Mouse (Mus musculus) layer of hippocampus, adult 18-20 months (tissue): ENCODE data around the gene Cyp2c70. TPM values are rescaled to one million over a fixed set of nuclear protein-coding genes. Genes with fewer than 3 reads are reported as not detected.
"Not testable (repeated sequence)": the region's sequence is repeated elsewhere in the genome, so short reads cannot be mapped to it uniquely, and the experiment has no call there.

Experiments used
- DNase-seq, 2 experiments: peaks; one replicate each; pipeline ENCODE4 v3.0.0; 2022; ENCODE audit warnings: low spot score in 2 of 2
- long read RNA-seq: library from polyadenylated mRNA; stranded (forward); transcript quantifications from one replicate; pipeline ENCODE4 v2.0.0, GENCODE M21; 2021
- total RNA-seq, 2 experiments: library from RNA; stranded (reverse); gene quantifications; 2 replicates each; pipeline ENCODE4 v1.2.3; 2021

Gene Cyp2c70
- 1 to 10 TPM; 1.6 to 2.2 TPM for total RNA-seq
- long read RNA-seq, result 0 reads

DNA sequence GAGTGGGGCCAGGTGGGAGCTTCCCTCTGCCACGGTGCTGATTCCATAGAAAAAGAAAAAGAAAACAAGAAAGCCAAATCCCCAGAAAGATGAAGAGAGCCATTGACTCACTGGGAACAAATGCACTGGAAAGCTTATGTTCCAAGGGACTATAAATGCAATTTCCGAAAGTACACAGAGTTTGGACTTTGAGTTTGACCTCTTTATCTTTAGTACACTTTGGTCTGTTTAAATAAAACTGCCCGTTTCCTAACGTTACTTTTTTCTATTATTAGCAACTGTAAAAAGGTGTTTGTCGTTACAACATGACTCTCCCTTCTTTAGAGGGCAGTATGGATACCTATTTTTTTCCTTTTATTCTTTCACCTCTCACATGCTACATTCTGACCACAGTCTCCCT is at the start of gene Cyp2c70:
Cyp2c70 (minus strand) TSS at position 174 of the 400 bp plus-strand sequence.
- no peak for DNase-seq

DNA sequence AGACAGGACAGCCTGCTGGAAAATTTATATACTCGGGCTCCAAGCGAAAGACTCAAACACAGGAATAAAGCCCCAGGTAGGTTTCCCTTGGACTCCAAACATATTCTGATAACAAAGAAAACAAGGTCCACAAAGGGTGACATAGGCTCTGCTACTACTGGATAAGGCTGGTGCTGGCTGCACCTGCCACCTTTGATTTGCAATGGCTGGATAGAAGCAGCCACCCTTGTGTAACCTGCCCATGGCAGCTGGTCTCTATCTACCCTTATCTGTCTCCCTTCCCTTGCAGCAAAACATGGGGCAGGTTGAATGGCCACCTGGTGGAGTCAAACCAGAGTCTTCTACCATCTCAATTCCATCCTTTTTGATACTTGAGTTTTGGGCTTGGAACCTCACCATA is 45.4 kb upstream of the Cyp2c70 start:
- DNase-seq, result no peak

DNA sequence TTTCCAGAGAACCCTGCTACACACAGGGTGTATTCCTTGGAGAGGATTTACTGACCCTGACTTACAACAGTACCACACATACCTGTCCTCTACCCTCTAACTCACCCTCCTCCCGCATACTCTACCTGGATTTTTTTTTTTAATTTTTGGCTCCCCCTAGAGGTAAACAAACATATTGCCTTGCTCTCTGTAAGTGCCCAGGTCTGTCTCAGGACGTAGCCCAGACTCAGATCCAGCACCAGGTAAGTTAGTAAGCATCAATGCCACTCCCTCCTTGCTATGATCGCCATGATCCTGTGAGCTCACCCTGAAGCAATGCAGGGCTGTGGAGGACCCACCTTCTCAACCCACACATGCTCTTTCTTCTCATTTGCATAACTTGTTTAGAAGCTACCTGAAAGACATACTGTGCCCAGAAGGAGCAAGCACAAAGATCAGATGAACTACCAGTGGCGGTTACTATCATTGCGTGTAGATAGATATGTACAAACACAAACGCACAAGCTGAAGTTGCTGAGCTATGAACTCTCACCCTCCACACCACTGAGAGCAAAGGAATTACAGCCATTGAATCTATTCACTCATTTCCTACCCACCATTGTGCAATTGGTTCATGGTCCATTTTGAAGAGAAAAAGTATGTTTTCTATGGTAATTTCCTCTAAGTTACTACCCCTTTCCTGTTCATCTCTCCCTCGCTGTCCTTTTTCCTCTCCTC is 44.9 kb upstream of the Cyp2c70 start:
- DNase-seq, result no peak

DNA sequence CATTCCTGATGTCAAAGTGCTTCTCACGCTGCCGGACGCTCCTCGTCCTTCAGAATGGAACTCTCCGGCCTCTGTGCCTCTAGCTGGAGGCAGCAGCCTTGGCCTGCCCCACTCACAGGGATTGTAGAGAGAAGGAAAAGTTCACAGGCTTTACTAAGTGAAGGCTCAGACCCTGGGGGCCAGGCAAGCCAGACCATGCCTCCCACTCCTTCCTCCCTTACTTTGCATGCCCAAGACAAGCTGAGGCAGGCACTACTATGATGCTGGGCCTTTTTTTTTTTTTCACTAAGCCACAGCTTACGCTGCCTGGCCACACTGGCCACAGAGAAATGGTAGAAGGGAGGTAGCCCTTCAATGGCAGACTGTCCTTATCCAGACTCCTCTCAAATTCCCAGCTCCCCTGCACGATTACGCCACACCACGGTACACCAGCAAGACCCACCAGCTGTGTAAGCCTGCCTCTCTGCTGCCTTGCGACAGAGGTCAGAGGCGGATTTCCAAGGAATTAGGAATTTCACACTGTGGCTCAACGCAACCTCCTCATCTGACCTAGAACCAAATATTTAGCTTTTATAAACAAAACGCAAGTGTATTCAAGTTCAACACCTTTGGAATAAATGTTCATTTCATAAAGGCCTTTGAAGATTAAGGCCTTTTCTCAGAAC is 44.1 kb upstream of the Cyp2c70 start:
- DNase-seq, result no peak

DNA sequence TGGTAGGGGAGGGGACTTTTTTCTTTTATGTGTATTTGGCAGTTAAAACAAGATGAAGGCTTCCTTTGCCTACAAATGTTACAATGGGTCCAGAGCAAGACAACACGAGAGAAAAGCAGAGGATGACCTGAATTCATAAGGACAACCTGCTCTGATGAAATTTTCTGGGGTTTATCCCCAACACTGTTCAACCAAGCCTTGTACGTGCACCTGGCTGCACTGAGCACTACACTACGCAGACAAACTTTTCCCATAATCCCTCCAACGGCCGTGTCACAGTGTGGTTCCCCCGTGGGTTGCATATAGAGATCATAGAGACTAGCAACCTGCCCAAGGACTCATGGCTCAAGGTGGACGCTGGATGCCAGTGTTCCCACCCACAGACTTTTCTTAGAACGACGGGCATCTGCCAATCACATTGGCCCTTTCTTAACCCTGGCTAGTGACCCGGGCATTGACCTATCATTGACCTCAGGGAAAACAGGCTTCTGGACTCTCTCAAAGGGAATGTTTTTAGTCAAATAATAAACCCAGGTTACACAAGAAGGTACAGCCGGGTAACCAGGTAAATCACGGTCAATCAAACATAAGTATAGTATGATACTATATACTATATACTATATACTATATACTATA is 39.5 kb upstream of the Cyp2c70 start:
- DNase-seq, result no peak

DNA sequence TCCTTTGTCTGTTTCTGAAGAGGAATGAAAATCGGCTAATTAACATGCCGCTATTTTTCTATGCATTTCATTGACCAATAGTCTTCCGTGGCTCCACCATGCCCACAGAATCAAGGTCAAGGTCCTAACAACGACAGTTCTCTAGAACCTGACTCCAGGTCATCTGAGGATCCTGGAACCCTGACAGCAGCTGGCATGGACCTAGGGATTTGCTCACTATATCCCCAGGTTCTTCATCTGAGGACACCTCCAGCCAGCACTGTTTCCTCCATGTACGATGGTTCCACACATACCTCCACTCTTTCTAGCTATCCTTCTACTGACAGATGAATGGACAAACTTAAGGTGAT is 38.6 kb upstream of the Cyp2c70 start:
- no peak for DNase-seq

DNA sequence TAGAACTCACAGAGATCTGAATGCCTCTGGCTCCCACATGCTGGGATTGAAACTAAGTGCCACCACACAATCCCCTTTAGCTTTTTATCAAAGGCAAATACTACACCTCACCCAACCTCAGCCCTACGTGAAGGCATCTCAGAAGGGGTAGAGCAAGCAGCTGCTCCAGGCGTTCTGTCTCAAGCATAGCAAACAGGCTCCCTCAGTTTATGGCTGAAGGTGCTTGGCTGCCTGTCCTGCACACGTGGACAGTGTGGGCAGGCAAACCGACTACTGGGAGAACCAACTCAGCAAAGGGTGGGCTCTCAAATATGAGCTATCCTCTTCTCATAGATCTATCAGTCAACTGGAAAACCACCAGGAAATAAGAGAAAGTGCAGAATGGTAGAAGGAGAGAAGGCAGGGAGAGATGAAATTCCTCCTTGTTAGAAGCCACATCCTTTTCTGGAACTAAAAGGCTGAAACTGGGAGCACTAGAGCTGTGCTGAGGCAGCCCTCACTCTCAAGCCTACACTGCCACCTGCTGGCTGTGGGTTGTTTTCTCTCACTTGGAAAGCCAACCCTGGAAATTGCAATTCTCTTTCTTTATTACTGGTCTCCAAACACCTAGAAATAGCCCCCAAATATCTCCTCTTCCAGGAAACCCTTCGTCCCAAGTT is 38.1 kb upstream of the Cyp2c70 start:
- DNase-seq, result peak; percentile 61 to 83

DNA sequence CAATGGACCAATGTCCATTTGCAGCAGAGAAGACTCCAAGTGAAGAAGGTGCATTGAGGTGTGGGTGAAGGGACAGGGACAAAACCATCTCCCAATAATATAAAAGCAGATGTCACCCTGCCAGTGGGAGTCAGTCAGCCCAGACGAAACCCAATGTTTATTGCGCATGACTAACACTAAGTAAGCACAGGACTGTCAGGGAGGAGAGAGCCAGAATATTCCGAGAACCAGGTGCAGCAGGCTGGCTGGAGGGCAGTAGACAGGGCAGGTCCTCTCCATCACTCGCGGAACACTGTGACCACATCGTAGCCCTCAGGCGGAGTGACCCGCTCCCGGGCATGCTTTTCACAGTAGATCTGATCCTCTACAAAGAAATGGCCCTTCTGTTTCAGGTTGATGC is 35.2 kb upstream of the Cyp2c70 start:
- not testable (repeated sequence) for DNase-seq

DNA sequence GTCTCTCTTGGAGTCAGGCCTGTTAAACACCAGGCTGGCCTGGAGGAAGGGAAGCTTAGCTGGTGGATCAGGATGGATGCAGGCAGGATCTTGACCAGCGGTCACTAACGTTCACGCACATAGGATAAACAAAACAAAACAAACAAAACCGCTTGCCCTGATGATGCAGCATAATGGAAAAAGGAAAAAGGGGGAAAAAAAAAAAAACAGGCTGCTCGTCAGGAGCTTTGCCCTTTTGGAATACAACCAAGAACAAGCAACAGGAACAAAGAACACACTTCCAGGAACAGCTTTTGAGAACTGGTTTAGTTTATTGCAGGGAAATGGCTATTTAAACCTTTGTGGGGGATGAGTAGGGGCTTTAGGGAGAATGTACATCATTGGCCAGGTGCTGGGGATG is 33.7 kb upstream of the Cyp2c70 start:
- DNase-seq, result no peak

DNA sequence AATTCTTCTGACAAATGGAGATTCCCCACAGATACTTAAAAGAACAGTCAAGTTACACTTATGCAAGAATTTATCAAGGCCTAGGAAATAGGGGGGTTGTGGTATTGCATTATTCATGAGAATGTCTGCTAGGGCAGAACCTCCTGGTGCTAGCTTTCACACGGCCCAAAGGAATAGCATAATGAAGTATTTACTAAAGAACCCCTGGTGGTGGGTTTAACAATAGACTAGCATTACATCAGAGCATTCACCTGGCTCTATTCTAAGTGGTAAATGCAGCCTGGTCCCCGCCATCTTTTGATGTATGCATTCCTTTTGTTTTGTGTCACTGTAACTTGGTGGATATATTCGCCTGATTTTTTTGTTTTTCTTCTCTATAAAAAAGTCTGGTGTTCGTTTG is 15.8 kb upstream of the Cyp2c70 start:
- not testable (repeated sequence) for DNase-seq

DNA sequence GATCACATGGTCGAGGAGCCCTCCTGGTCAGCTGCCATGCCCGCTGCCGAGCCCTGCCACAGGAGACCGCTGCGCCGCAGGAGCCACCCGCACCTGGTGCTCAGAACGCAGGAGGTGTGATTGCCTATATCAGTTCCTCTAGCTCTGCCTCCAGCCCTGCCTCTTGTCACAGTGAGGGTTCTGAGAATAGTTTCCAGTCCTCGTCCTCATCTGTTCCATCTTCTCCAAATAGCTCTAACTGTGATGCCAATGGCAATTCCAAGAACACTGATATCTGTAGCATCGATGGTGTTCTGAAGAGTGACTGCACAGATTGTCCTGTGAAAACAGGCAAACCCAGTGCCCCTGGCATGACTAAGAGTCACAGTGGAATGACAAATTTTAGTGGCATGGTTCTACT is 3.5 kb upstream of the Cyp2c70 start:
- DNase-seq, result no peak

DNA sequence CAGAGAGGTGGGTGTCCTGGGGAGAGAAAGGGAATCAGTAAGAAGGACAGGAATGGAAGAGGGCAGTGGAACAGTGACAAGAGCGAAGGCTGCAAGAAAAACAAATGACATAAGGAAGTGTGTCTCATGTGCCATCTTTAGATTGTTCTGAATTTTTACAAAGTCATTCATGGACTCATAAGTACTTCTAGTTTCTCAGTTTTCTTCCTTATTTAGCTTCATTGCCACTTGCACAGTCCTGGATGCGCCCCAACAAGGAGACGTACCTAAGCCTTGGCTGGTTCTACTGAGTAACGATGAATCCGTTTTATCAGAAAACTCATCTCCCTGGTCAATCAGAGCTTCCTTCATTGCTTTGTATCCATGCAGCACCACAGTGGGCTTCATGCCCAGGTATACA is 3.5 kb downstream of the Cyp2c70 start:
- DNase-seq, result no peak

DNA sequence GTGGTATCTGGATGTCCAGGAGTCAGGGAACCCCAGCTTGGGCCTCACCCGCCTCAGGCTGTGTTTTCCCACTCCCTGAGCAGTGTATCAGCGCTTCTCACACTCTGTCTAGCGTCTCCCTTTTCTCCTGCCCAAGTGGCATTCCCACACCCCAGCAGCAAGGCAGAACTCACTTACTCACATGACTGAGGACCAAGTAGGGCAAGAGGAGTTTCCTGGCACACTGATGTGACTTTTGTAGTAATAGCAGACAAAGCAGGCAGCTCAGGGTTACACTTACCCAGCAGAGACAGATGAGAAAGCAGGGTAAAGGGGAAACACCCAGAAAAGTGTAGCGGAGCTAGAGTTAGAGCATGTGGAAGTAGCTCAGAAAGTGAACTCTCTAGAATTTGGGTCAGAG is 8.8 kb downstream of the Cyp2c70 start:
- no peak for DNase-seq

DNA sequence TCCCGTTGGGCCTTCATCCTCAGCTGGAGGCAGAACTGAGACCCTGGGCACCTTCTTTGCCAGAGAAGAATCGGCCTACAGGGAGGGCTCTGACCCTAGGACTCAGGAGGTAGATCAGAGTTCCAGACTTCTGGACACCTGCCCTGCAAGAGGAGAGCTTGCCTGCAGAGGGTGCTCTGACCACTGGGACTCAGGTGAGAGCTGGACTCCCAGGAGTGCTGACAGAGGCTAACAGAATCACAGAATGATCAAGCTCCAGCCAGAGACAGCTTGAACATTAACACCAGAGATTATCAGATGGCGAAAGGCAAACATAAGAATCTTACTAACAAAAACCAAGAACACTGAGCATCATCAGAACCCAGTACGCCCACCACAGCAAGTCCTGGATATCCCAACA is 18.7 kb downstream of the Cyp2c70 start:
- not testable (repeated sequence) for DNase-seq

DNA sequence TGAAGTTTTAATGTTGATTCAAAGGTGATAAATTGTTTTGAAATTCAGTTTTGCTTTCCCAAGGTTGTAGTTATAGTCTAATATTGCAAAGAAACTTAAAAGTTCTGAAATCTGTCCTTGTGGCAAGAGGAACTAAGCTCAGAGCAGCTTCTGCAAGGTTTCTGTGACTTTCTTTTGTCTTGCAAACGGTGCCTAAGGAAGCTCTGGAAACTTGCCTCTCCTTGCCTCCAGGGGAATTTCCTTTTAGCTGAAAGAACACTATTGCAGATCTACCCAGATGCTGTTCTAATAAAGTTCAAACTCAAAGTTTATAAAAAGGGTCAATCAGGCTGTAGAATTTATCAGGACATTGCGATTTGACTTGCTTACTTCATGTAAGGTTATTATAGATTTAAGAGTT is 60.1 kb downstream of the Cyp2c70 start:
- DNase-seq, result not testable (repeated sequence)

DNA sequence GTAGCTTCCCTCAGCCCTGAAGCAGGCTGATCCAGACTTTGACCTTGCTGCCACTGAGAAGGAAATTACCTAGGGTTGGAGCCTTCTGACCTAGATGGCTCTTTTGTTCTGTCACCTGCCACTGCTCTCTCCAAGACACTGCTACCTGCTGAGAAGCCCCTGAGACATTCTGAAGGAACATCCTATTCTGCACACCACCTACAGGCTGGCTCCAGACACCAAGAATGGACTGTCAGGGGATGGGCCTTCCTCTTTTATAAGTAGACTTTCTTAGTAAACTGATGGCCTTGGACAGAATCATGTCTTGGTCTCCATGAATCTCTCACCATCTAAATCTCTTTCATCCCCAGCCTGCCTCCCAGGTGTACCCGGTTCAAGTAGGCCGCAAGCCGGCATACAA is 62.0 kb downstream of the Cyp2c70 start:
- not testable (repeated sequence) for DNase-seq

DNA sequence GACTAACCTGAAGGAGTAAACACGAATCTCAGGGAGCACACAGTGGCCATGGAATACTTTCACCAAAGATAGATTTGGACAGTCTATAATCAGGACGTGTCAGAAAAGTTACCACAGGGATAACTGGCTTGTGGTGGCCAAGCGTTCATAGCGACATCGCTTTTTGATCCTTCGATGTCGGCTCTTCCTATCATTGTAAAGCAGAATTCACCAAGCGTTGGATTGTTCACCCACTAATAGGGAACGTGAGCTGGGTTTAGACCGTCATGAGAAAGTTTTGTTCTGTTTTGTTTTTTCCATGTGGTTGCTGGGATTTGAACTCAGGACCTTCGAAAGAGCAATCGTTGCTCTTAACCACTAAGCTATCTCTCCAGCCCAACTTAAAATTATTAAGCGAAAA is 67.5 kb downstream of the Cyp2c70 start:
- not testable (repeated sequence) for DNase-seq

Other genes with a start within 250 kb of the Cyp2c70 start
- gene Cyp2c37, start 194.9 kb downstream of the Cyp2c70 start, total RNA-seq, result not detected
- gene Cyp2c54, start 113.5 kb downstream of the Cyp2c70 start, total RNA-seq, result not detected
- gene Cyp2c50, start 97.6 kb downstream of the Cyp2c70 start, total RNA-seq, result not detected
- gene Pdlim1, start 84.5 kb upstream of the Cyp2c70 start, total RNA-seq, result 10 to 100 TPM; 15.8 to 21.7 TPM